Mouse (Mus musculus): ENCODE data around the gene Sac3d1. TPM values are rescaled to one million over a fixed set of nuclear protein-coding genes. Genes with fewer than 3 reads are reported as not detected.

Sac3d1 gene
- 55.0 and 58.8 TPM in 2 replicates for polyA plus RNA-seq (2016; fragmentation: Nextera tagmentation; extraction: Ambion mirVana)

- peaks cover 29% of the 10 kb centered on the region for H3K4me1 ChIP-seq (replicated peaks)
- H3K4me3 ChIP-seq (replicated peaks), result peak within 1 kb of the TSS; percentile 91
- H3K9me3 ChIP-seq, result no peaks in the 10 kb centered on the region
- H3K36me3 ChIP-seq, result peaks cover 51% of the 10 kb centered on the region
- peak within 1 kb of the TSS; percentile 97 for H3K27ac ChIP-seq
- no peaks in the 10 kb centered on the region for H3K27me3 ChIP-seq
- under 1% methylated on average over 77 of the region's 77 CpGs for WGBS
- peak within 1 kb of the TSS; percentile 88 for H3K9ac ChIP-seq (replicated peaks)
- peak; percentile 72 for ATAC-seq (ENCODE audit: insufficient number of reproducible peaks, insufficient read depth, low FRiP score, low TSS enrichment, low read depth)
- H3K4me2 ChIP-seq, result peak within 1 kb of the TSS; percentile 88
Measured at GRCm38 (mm10) chr19:6117986-6118676, at the start of gene Sac3d1. Sac3d1 (minus strand) TSS chr19:6118650.

GRCm38 (mm10) chr19:6166750-6167149, 48.3 kb upstream of the Sac3d1 start:
- Histone ChIP-seq H3K9ac (replicated peaks) (no peak overlapping the region), H3K27ac (no peak overlapping the region), H3K27me3 (peaks cover 4% of the 10 kb centered on the region; the same call in 1 of the 2 replicates), H3K4me2 (no peak overlapping the region), H3K9me3 (no peaks in the 10 kb centered on the region), H3K36me3 (no peaks in the 10 kb centered on the region), H3K4me1 (replicated peaks) (no peaks in the 10 kb centered on the region), H3K4me3 (replicated peaks) (no peak overlapping the region)
- 74% methylated on average over 4 of the region's 4 CpGs for WGBS
- no peak for ATAC-seq (ENCODE audit: insufficient number of reproducible peaks, insufficient read depth, low FRiP score, low TSS enrichment, low read depth)

- H3K36me3 ChIP-seq, result no peaks in the 10 kb centered on the region
- H3K4me1 ChIP-seq (replicated peaks), result no peaks in the 10 kb centered on the region
- no peak overlapping the region for H3K27ac ChIP-seq
- H3K4me2 ChIP-seq, result no peak overlapping the region
- no peak for ATAC-seq (ENCODE audit: insufficient number of reproducible peaks, insufficient read depth, low FRiP score, low TSS enrichment, low read depth)
- WGBS, result 72% methylated on average over 10 of the region's 10 CpGs
- no peaks in the 10 kb centered on the region for H3K27me3 ChIP-seq
- 0 out of 2 replicates have a peak overlapping the region, but pooled peaks have one; percentile 4 for H3K9ac ChIP-seq (replicated peaks)
- H3K9me3 ChIP-seq, result no peaks in the 10 kb centered on the region
- H3K4me3 ChIP-seq (replicated peaks), result no peak overlapping the region
Measured at GRCm38 (mm10) chr19:6163872-6164547, 45.6 kb upstream of the Sac3d1 start.

GRCm38 (mm10) chr19:6157220-6157619, 38.8 kb upstream of the Sac3d1 start:
- Histone ChIP-seq H3K36me3 (no peaks in the 10 kb centered on the region), H3K27me3 (no peaks in the 10 kb centered on the region), H3K4me2 (no peak overlapping the region), H3K4me3 (replicated peaks) (no peak overlapping the region), H3K27ac (no peak overlapping the region), H3K4me1 (replicated peaks) (no peaks in the 10 kb centered on the region), H3K9ac (replicated peaks) (no peak overlapping the region), H3K9me3 (no peaks in the 10 kb centered on the region)
- WGBS, result 75% methylated on average over 6 of the region's 6 CpGs
- no peak for ATAC-seq (ENCODE audit: insufficient number of reproducible peaks, insufficient read depth, low FRiP score, low TSS enrichment, low read depth)

- H3K4me1 ChIP-seq (replicated peaks), result no peaks in the 10 kb centered on the region
- no peak overlapping the region for H3K4me3 ChIP-seq (replicated peaks)
- ATAC-seq (ENCODE audit: insufficient number of reproducible peaks, insufficient read depth, low FRiP score, low TSS enrichment, low read depth), result no peak
- no peaks in the 10 kb centered on the region for H3K9me3 ChIP-seq
- no peaks in the 10 kb centered on the region for H3K36me3 ChIP-seq
- H3K9ac ChIP-seq (replicated peaks), result no peak overlapping the region
- H3K27me3 ChIP-seq, result no peaks in the 10 kb centered on the region
- WGBS, result 61% methylated on average over 8 of the region's 8 CpGs
- no peak overlapping the region for H3K4me2 ChIP-seq
- no peak overlapping the region for H3K27ac ChIP-seq
Measured at GRCm38 (mm10) chr19:6156372-6156771, 37.9 kb upstream of the Sac3d1 start.

GRCm38 (mm10) chr19:6155174-6155573, 36.7 kb upstream of the Sac3d1 start:
- ATAC-seq (ENCODE audit: insufficient number of reproducible peaks, insufficient read depth, low FRiP score, low TSS enrichment, low read depth), result no peak
- Histone ChIP-seq H3K4me2 (no peak overlapping the region), H3K9me3 (no peaks in the 10 kb centered on the region), H3K4me3 (replicated peaks) (no peak overlapping the region), H3K9ac (replicated peaks) (no peak overlapping the region), H3K36me3 (no peaks in the 10 kb centered on the region), H3K4me1 (replicated peaks) (no peaks in the 10 kb centered on the region), H3K27ac (no peak overlapping the region), H3K27me3 (no peaks in the 10 kb centered on the region)
- 84% methylated on average over 9 of the region's 9 CpGs for WGBS

GRCm38 (mm10) chr19:6144842-6145241, 26.4 kb upstream of the Sac3d1 start:
- no peaks in the 10 kb centered on the region for H3K36me3 ChIP-seq
- H3K27me3 ChIP-seq, result no peaks in the 10 kb centered on the region
- no peak for ATAC-seq (ENCODE audit: insufficient number of reproducible peaks, insufficient read depth, low FRiP score, low TSS enrichment, low read depth)
- H3K9ac ChIP-seq (replicated peaks), result no peak overlapping the region
- 86% methylated on average over 5 of the region's 5 CpGs for WGBS
- H3K4me1 ChIP-seq (replicated peaks), result peaks cover 10% of the 10 kb centered on the region
- H3K4me3 ChIP-seq (replicated peaks), result no peak overlapping the region
- no peak overlapping the region for H3K4me2 ChIP-seq
- no peaks in the 10 kb centered on the region for H3K9me3 ChIP-seq
- no peak overlapping the region for H3K27ac ChIP-seq

- Histone ChIP-seq H3K27ac (peak within 1 kb of the TSS; percentile 98), H3K4me3 (replicated peaks) (peak within 1 kb of the TSS; percentile 64), H3K9me3 (no peaks in the 10 kb centered on the region), H3K4me1 (replicated peaks) (peaks cover 14% of the 10 kb centered on the region), H3K4me2 (peak within 1 kb of the TSS; percentile 83), H3K36me3 (peaks cover 14% of the 10 kb centered on the region), H3K9ac (replicated peaks) (peak within 1 kb of the TSS; percentile 86), H3K27me3 (no peaks in the 10 kb centered on the region)
- under 1% methylated on average over 15 of the region's 15 CpGs for WGBS
- peak; percentile 56 for ATAC-seq (ENCODE audit: insufficient number of reproducible peaks, insufficient read depth, low FRiP score, low TSS enrichment, low read depth)
Measured at GRCm38 (mm10) chr19:6141394-6141749, 22.9 kb upstream of the Sac3d1 start, which contains the start of gene Arl2. Arl2 (minus strand) TSS chr19:6141548.

GRCm38 (mm10) chr19:6140678-6141393, 22.4 kb upstream of the Sac3d1 start, which contains the start of gene Batf2:
Batf2 (plus strand) TSS chr19:6140983.
- Histone ChIP-seq H3K4me3 (replicated peaks) (peak within 1 kb of the TSS; percentile 64), H3K4me1 (replicated peaks) (peaks cover 14% of the 10 kb centered on the region), H3K36me3 (peaks cover 19% of the 10 kb centered on the region), H3K4me2 (peak within 1 kb of the TSS; percentile 83), H3K27ac (peak within 1 kb of the TSS; percentile 98), H3K27me3 (no peaks in the 10 kb centered on the region), H3K9ac (replicated peaks) (peak within 1 kb of the TSS; percentile 86), H3K9me3 (no peaks in the 10 kb centered on the region)
- ATAC-seq (ENCODE audit: insufficient number of reproducible peaks, insufficient read depth, low FRiP score, low TSS enrichment, low read depth), result peak; percentile 91
- WGBS, result 0% methylated on average over 67 of the region's 68 CpGs

GRCm38 (mm10) chr19:6140374-6140677, 21.9 kb upstream of the Sac3d1 start:
- 9% methylated on average over 16 of the region's 16 CpGs for WGBS
- no peak; the same call in 1 of the 2 replicates for ATAC-seq (ENCODE audit: insufficient number of reproducible peaks, insufficient read depth, low FRiP score, low TSS enrichment, low read depth)
- Histone ChIP-seq H3K9ac (replicated peaks) (peak overlapping the region; percentile 86), H3K4me2 (peak overlapping the region; percentile 83), H3K27me3 (no peaks in the 10 kb centered on the region), H3K36me3 (peaks cover 24% of the 10 kb centered on the region), H3K4me3 (replicated peaks) (peak overlapping the region; percentile 64), H3K27ac (peak overlapping the region; percentile 98), H3K4me1 (replicated peaks) (peaks cover 14% of the 10 kb centered on the region), H3K9me3 (no peaks in the 10 kb centered on the region)

- H3K4me3 ChIP-seq (replicated peaks), result peak overlapping the region; percentile 64
- H3K9ac ChIP-seq (replicated peaks), result peak overlapping the region; percentile 86; the same call in 1 of the 2 replicates
- no peaks in the 10 kb centered on the region for H3K9me3 ChIP-seq
- H3K4me2 ChIP-seq, result peak overlapping the region; percentile 83
- no peak for ATAC-seq (ENCODE audit: insufficient number of reproducible peaks, insufficient read depth, low FRiP score, low TSS enrichment, low read depth)
- 91% methylated on average over 6 of the region's 6 CpGs for WGBS
- H3K27ac ChIP-seq, result no peak overlapping the region
- H3K27me3 ChIP-seq, result no peaks in the 10 kb centered on the region
- H3K4me1 ChIP-seq (replicated peaks), result peaks cover 14% of the 10 kb centered on the region
- H3K36me3 ChIP-seq, result peaks cover 31% of the 10 kb centered on the region
Measured at GRCm38 (mm10) chr19:6139701-6140100, 21.3 kb upstream of the Sac3d1 start.

Data from limb, embryonic 12.5 days (tissue).